Mouse (Mus musculus): ENCODE data around the gene Fbxw17. TPM values are rescaled to one million over a fixed set of nuclear protein-coding genes. Genes with fewer than 3 reads are reported as not detected.
"Not testable (repeated sequence)": the region's sequence is repeated elsewhere in the genome, so short reads cannot be mapped to it uniquely, and the experiment has no call there.

Gene Fbxw17
- polyA plus RNA-seq, 1 experiment from 2014 or later = 31.9 TPM

GRCm38 (mm10) chr13:50445261-50445660, 27.6 kb downstream of the Fbxw17 start:
- no peaks in the 10 kb centered on the region for H3K36me3 ChIP-seq (ENCODE audit: control insufficient read depth, insufficient read depth, low read length)
- no peak for ATAC-seq (replicated peaks; ENCODE audit: low FRiP score)
- H3K4me1 ChIP-seq (replicated peaks; ENCODE audit: control insufficient read depth, insufficient read depth, low read length) = no peaks in the 10 kb centered on the region
- H3K27ac ChIP-seq (ENCODE audit: low read depth, low read length) = no peak overlapping the region
- no peak overlapping the region for H3K9ac ChIP-seq (ENCODE audit: low read length)
- H3K4me2 ChIP-seq (ENCODE audit: low read depth, low read length, severe bottlenecking) = no peak overlapping the region
- H3K27me3 ChIP-seq (ENCODE audit: control insufficient read depth, insufficient read depth, low read length) = no peaks in the 10 kb centered on the region
- no peak for DNase-seq (ENCODE audit: low spot score)
- no peak overlapping the region for H3K4me3 ChIP-seq (ENCODE audit: low read depth, low read length)
- H3K9me3 ChIP-seq (ENCODE audit: control insufficient read depth, low read length) = no peaks in the 10 kb centered on the region
- 72% methylated on average over 4 of the region's 4 CpGs for WGBS

GRCm38 (mm10) chr13:50452266-50452665, 34.6 kb downstream of the Fbxw17 start:
- 71% methylated on average over 9 of the region's 9 CpGs for WGBS
- not testable (repeated sequence) for H3K36me3 ChIP-seq (ENCODE audit: control insufficient read depth, insufficient read depth, low read length); H3K9me3 ChIP-seq (ENCODE audit: control insufficient read depth, low read length); DNase-seq (ENCODE audit: low spot score); H3K4me1 ChIP-seq (replicated peaks; ENCODE audit: control insufficient read depth, insufficient read depth, low read length); ATAC-seq (replicated peaks; ENCODE audit: low FRiP score); H3K4me2 ChIP-seq (ENCODE audit: low read depth, low read length, severe bottlenecking); H3K9ac ChIP-seq (ENCODE audit: low read length); H3K4me3 ChIP-seq (ENCODE audit: low read depth, low read length); H3K27me3 ChIP-seq (ENCODE audit: control insufficient read depth, insufficient read depth, low read length); H3K27ac ChIP-seq (ENCODE audit: low read depth, low read length)

- H3K36me3 ChIP-seq (ENCODE audit: control insufficient read depth, insufficient read depth, low read length) = no peaks in the 10 kb centered on the region
- no peak overlapping the region for H3K4me3 ChIP-seq (ENCODE audit: low read depth, low read length)
- H3K9me3 ChIP-seq (ENCODE audit: control insufficient read depth, low read length) = no peaks in the 10 kb centered on the region
- no peaks in the 10 kb centered on the region for H3K27me3 ChIP-seq (ENCODE audit: control insufficient read depth, insufficient read depth, low read length)
- 37% methylated on average over 4 of the region's 4 CpGs for WGBS
- no peak overlapping the region for H3K27ac ChIP-seq (ENCODE audit: low read depth, low read length)
- no peak overlapping the region for H3K9ac ChIP-seq (ENCODE audit: low read length)
- DNase-seq (ENCODE audit: low spot score) = no peak
- no peak for ATAC-seq (replicated peaks; ENCODE audit: low FRiP score)
- no peak overlapping the region for H3K4me2 ChIP-seq (ENCODE audit: low read depth, low read length, severe bottlenecking)
- H3K4me1 ChIP-seq (replicated peaks; ENCODE audit: control insufficient read depth, insufficient read depth, low read length) = no peaks in the 10 kb centered on the region
These were observed 35.8 kb downstream of the Fbxw17 start for GRCm38 (mm10) chr13:50453426-50453825.

- H3K9ac ChIP-seq (ENCODE audit: low read length); ATAC-seq (replicated peaks; ENCODE audit: low FRiP score): not testable (repeated sequence)
- 56% methylated on average over 2 of the region's 2 CpGs for WGBS
These were observed 42.8 kb downstream of the Fbxw17 start for GRCm38 (mm10) chr13:50460433-50460832.

GRCm38 (mm10) chr13:50464621-50465562, 47.2 kb downstream of the Fbxw17 start:
- Histone ChIP-seq H3K36me3 (ENCODE audit: control insufficient read depth, insufficient read depth, low read length) (no peaks in the 10 kb centered on the region), H3K9me3 (ENCODE audit: control insufficient read depth, low read length) (no peaks in the 10 kb centered on the region), H3K27ac (ENCODE audit: low read depth, low read length) (no peak overlapping the region), H3K4me2 (ENCODE audit: low read depth, low read length, severe bottlenecking) (peak overlapping the region; percentile 32; the same call in 1 of the 2 replicates), H3K9ac (ENCODE audit: low read length) (no peak overlapping the region; the same call in 1 of the 2 replicates), H3K27me3 (ENCODE audit: control insufficient read depth, insufficient read depth, low read length) (no peaks in the 10 kb centered on the region), H3K4me1 (replicated peaks; ENCODE audit: control insufficient read depth, insufficient read depth, low read length) (no peaks in the 10 kb centered on the region), H3K4me3 (ENCODE audit: low read depth, low read length) (0 out of 2 replicates have a peak overlapping the region, but pooled peaks have one; percentile 6)
- 42% methylated on average over 27 of the region's 27 CpGs for WGBS
- DNase-seq (ENCODE audit: low spot score) = peak; percentile 52
- no peak for ATAC-seq (replicated peaks; ENCODE audit: low FRiP score)

More at GRCm38 (mm10) chr13:50460433-50460832, 42.8 kb downstream of the Fbxw17 start:
- H3K9me3 ChIP-seq (ENCODE audit: control insufficient read depth, low read length); H3K36me3 ChIP-seq (ENCODE audit: control insufficient read depth, insufficient read depth, low read length); H3K4me2 ChIP-seq (ENCODE audit: low read depth, low read length, severe bottlenecking); H3K4me1 ChIP-seq (replicated peaks; ENCODE audit: control insufficient read depth, insufficient read depth, low read length); DNase-seq (ENCODE audit: low spot score); H3K27me3 ChIP-seq (ENCODE audit: control insufficient read depth, insufficient read depth, low read length); H3K27ac ChIP-seq (ENCODE audit: low read depth, low read length); H3K4me3 ChIP-seq (ENCODE audit: low read depth, low read length): not testable (repeated sequence)

- WGBS = 86% methylated on average over 4 of the region's 4 CpGs
- no peak for ATAC-seq (replicated peaks; ENCODE audit: low FRiP score)
These were observed 49.3 kb downstream of the Fbxw17 start, which contains the start of gene Nutm2 for GRCm38 (mm10) chr13:50467007-50467406. Gene Nutm2 (plus strand): TSS chr13:50467307.

More at GRCm38 (mm10) chr13:50467007-50467406, 49.3 kb downstream of the Fbxw17 start, which contains the start of gene Nutm2:
- H3K9ac ChIP-seq (ENCODE audit: low read length) = no peak within 1 kb of the TSS
- H3K4me3 ChIP-seq (ENCODE audit: low read depth, low read length) = no peak within 1 kb of the TSS
- no peaks in the 10 kb centered on the region for H3K27me3 ChIP-seq (ENCODE audit: control insufficient read depth, insufficient read depth, low read length)
- no peak within 1 kb of the TSS for H3K27ac ChIP-seq (ENCODE audit: low read depth, low read length)
- no peaks in the 10 kb centered on the region for H3K4me1 ChIP-seq (replicated peaks; ENCODE audit: control insufficient read depth, insufficient read depth, low read length)
- H3K36me3 ChIP-seq (ENCODE audit: control insufficient read depth, insufficient read depth, low read length) = no peaks in the 10 kb centered on the region
- H3K4me2 ChIP-seq (ENCODE audit: low read depth, low read length, severe bottlenecking) = no peak within 1 kb of the TSS
- DNase-seq (ENCODE audit: low spot score) = no peak
- H3K9me3 ChIP-seq (ENCODE audit: control insufficient read depth, low read length) = no peaks in the 10 kb centered on the region

Other genes with a start within 250 kb of the Fbxw17 start
- gene Gm906, start 167.6 kb upstream of the Fbxw17 start, polyA plus RNA-seq (2014; fragmentation: Nextera tagmentation; extraction: Ambion mirVana) = not detected in 2 replicates
- gene Gm47429, start 26.0 kb downstream of the Fbxw17 start, polyA plus RNA-seq (2014; fragmentation: Nextera tagmentation; extraction: Ambion mirVana) = not detected in 2 replicates
- gene Nutm2, start 49.4 kb downstream of the Fbxw17 start, polyA plus RNA-seq (2014; fragmentation: Nextera tagmentation; extraction: Ambion mirVana) = not detected in 2 replicates
- gene Gm904, start 225.4 kb downstream of the Fbxw17 start, polyA plus RNA-seq (2014; fragmentation: Nextera tagmentation; extraction: Ambion mirVana) = not detected in 2 replicates

Measured in forebrain, embryonic 11.5 days (tissue).